Mouse (Mus musculus): ENCODE measurements around the gene Lipm.
A peak's percentile ranks its signal among the peaks of the same experiment; 100 is the strongest.

Gene Lipm

DNA sequence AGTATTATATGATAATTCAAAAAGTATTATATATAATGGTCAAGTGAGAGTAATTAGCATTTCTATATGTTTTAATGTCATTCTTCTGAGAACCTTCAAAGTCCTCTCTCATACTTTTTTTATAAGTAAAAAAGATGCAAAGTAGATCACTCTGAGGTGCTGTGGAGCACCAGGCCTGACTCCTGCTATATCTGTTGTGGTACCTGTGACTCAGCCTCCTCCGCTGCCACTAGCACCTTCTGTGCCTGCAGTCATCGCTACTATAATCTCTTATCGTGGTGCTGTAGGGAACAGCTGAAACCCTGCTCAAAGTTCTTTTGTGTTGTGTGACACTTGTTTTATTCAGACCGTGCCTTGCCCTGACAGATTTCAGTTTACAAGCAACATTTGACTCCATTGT, 65.7 kb downstream of the Lipm start:
- no peak for DNase-seq

- peak in 1 of 2 experiments; percentile 47 for DNase-seq
Observed at GRCm38 (mm10) chr19:34167896-34168661, 67.3 kb downstream of the Lipm start.

- no peak for DNase-seq
Observed at GRCm38 (mm10) chr19:34169121-34169520, 68.4 kb downstream of the Lipm start.

GRCm38 (mm10) chr19:34171167-34171566, 70.4 kb downstream of the Lipm start:
- no peak for DNase-seq
